Mouse (Mus musculus): ENCODE results near the gene Stk38. TPM values are rescaled to one million over a fixed set of nuclear protein-coding genes. Genes with fewer than 3 reads are reported as not detected.

Gene Stk38
- total RNA-seq, 2 experiments from 2014 or later: 237 to 327 TPM

DNA sequence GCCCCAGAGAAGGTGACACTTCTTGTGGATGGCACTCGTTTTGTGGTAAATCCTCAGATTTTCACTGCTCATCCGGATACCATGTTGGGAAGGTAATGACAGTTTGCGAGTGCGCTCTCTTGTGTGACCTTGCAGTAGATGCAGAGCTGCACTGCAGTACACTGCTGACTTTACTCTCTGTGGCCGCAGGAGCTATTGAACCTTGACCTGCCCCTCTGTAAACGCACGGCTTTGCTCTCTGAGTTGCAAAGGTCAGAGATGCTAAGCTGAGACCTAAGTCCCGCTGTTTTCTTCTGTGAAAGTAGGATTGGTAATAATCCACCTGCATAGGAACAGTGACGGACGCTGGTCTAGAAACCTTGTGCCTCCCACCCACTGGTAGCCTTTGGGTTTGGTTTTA is 46.2 kb downstream of the Stk38 start:
- ATAC-seq (ENCODE audit: poor library complexity, severe bottlenecking): no peak

- ATAC-seq (ENCODE audit: poor library complexity, severe bottlenecking): no peak
Observed at GRCm38 (mm10) chr17:28960597-28960996, 47.2 kb downstream of the Stk38 start.

DNA sequence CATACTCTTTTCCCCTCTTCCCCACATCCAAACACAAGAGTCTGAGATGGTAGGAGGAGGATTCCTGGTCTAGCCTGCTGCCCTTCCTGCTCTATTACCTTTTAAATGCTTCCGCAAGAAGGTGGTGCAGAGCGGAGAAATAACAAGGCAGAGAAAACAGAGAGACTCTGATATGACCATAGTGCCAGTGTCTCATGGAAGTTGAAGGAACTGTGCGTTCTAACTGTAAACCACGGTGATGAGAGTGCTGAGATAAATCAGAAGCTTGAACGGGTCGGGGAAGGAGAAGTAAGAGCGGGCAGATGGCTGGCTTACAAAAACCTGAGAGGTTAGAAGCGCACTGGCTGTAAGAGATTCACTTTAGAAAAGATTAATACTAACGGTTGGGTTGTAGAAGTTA is 53.4 kb downstream of the Stk38 start:
- ATAC-seq (ENCODE audit: poor library complexity, severe bottlenecking): no peak

DNA sequence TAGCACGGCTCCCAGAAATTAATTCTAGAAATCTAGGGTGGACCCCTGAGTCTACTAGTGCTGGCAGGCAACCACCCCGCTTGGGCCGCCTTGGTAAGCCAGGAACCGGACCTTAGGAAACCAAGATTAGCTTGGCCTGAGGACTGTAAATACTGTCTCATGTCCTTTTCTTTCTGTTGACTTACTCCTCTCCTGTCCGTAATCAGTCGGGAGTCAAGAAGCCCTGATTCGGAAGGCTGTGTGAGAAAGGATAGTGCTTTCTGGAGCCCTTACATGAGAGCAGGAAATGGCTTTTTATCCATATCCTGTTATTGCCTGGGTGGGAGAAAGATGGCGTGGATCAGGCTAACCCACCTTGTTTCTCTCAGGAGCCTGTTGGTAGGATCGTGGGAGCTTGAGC is 54.5 kb downstream of the Stk38 start:
- ATAC-seq (ENCODE audit: poor library complexity, severe bottlenecking): no peak

GRCm38 (mm10) chr17:28951831-28952799 is 55.7 kb downstream of the Stk38 start, which contains the start of gene Kctd20:
Gene Kctd20 (plus strand): TSS chr17:28951950.
- ATAC-seq (ENCODE audit: poor library complexity, severe bottlenecking): peak; percentile 76

DNA sequence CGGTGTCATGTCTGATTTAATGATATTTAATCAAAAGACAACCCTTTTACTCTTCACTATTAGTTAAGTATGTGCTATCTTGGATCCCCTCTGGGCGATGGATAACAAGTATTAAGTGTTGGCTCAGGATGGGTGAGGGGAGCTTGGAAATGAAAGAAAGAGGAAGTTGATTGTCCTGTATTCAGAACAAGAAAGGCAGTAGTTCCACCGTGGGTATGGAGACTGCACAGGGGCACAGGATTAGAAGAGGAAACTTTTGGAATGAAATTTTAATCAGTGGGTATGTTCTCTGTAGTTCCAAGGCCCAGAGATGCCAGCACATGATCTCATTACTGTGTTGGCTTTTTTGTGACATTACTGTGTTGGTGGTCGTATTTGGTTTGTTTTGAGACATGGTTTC is 57.0 kb downstream of the Stk38 start:
- ATAC-seq (ENCODE audit: poor library complexity, severe bottlenecking): no peak

GRCm38 (mm10) chr17:28948661-28949060 is 59.1 kb downstream of the Stk38 start:
- ATAC-seq (ENCODE audit: poor library complexity, severe bottlenecking): no peak

DNA sequence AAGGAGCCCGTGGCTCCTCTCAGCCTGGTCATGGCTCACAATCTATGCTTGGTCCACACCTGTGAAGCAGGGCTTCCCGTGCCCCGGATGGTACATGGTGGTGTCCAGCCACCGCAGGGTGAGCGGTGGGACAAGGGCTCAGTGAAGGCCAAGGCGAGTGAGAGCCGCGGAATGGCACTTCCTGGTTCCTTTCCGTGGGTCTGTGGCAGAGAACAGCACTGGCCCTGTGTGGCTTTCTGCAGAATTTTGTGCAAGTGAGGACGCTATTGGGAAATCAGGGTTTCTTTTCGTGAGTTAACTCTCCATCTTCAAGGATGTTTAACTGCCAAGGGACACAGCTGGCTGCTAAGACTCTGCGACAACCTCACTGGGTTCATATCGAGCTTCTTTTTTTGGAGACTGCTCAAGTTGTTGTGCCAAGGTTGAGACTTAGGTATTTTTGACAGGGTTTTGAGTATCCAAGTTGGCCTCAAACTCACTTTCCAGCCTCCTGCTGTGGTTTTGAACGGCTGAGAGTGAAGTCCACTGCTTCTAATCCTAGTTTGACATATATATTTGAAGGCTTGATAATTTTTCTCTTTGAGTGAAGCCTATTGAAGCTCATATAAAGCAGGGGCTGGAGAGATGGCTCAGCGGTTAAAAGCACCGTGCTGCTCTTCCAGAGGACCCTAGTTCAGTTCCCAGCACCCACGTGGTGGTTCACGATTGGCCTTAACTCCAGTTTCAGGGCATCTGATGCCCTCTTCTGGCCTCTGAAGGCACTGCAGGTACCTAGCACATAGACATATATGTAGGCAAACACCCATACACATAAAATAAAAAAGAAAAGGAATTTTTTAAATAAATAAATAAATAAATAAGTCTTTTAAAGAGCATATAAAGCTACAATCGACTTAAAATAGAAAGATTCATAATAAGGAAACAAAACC is 60.5 kb downstream of the Stk38 start:
- peak; percentile 74 for ATAC-seq (ENCODE audit: poor library complexity, severe bottlenecking)

DNA sequence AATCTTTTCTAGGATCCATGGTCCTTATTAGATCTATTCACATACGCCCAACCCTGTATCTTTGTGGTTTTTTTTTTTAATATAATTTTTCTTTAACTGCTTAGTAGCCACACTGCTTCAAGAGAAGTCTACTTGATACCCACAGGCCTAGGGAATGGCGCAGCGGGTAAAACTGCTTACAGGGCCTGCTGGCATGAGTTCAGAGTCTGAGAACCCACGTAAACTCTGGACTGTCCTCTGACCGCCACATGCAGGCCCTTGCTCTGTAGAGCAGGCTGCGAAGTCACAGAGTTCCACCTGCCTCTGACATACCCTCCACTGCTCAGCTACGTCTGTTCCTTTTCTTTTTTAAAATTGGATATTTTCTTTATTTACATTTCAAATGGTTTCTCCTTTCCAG is 63.3 kb downstream of the Stk38 start:
- ATAC-seq (ENCODE audit: poor library complexity, severe bottlenecking): no peak

DNA sequence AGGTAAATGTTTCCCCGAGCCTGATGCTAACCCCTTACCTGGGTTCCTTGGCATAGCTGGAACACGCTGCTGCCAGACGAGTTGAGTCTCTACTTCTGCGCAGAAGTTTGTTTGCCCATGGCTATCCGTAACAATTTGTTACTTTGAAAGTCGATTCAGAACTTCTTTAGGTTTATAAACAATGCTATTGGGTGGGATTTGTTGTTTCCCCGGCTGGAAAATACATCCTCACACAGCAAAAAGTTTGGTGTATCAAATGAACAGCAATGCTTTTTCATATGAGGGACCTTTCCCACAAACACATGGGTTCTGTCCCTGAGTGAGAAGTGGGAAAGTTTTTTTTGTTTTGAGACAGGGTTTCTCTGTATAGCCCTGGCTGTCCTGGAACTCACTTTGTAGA is 64.1 kb downstream of the Stk38 start, which contains the start of gene Pxt1:
TSS of gene Pxt1 (minus strand) at position 101 of the 400 bp plus-strand sequence.
- no peak for ATAC-seq (ENCODE audit: poor library complexity, severe bottlenecking)

DNA sequence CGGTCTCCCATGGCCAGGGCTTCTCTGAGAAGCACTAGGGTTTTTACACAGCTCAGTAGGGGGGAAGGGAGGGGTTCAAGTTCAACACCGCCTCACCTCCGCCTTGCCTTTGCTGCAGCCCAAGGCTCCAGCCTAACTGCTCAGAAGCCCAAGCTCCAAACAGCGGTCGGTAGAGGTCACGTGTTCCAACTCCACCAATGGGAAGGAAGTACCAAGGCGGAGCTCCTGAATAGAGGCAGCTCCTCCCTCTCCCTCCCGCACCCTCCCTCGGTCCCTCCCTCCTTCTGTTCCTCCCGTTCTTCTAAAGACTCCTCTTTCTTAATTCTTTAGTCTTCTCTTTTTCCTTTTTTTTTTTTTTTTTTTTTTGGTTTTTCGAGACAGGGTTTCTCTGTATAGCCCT is 65.7 kb downstream of the Stk38 start:
- ATAC-seq (ENCODE audit: poor library complexity, severe bottlenecking): peak; percentile 68

DNA sequence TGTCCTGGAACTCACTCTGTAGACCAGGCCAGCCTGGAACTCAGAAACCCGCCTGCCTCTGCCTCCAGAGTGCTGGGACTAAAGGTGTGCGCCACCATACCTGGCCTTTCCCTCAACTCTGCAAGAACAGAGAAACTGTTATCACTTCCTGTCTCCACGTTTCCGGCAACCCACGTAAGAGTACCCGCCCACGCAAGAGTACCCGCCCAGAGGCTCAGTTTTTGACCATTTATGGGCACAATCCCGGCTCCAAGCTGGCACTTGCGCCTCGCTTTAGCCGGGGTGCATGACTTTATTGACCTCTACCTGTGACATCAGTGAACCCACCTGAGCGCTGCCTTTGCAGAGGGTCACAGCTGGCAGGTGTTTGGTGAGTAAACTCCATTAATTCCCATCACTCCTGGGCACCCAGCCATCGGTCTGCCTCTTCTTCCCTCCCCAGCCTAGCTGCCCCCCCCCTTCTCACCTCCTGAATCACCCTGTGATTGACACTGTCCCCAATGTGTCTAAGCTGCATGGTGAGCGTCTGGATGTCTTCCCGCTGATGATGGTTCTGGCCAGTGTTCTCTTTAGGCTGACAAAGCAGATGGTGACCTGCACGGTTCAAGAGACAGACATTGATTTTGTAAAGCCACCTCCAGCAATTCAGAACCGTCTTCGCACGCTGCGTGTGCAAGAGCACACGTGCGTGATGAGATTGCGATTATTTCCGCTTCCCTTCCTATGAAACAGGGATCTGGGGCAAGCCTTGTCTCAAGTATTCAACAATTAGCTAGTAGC is 66.8 kb downstream of the Stk38 start:
- peak; percentile 74 for ATAC-seq (ENCODE audit: poor library complexity, severe bottlenecking)

GRCm38 (mm10) chr17:28936622-28937345 is 71.0 kb downstream of the Stk38 start:
- ATAC-seq (ENCODE audit: poor library complexity, severe bottlenecking): peak; percentile 81

DNA sequence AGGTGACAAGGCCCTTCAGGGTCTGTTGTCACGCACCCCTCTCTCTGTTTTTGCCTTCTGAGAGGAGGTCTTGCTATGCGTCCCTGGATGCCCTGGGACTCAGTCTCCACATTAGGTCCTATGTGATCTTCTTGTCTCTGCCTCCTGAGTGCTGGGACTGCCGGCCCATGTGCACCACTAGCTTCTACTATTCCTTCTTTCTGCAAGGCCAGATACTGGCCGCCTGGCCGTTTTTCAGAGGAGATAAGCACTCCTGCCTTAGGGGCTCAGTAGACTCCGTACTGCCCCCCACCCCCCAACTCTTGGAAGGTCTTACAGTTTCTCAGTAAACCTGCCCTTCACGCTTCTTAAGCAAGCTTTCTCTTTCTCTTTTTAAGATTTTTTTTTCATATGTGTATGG is 71.7 kb downstream of the Stk38 start:
- ATAC-seq (ENCODE audit: poor library complexity, severe bottlenecking): no peak

- no peak for ATAC-seq (ENCODE audit: poor library complexity, severe bottlenecking)
Observed at GRCm38 (mm10) chr17:28934120-28934916, 73.5 kb downstream of the Stk38 start.

- no peak for ATAC-seq (ENCODE audit: poor library complexity, severe bottlenecking)
Observed at GRCm38 (mm10) chr17:28932274-28932673, 75.5 kb downstream of the Stk38 start.

GRCm38 (mm10) chr17:28931436-28932211 is 76.2 kb downstream of the Stk38 start:
- ATAC-seq (ENCODE audit: poor library complexity, severe bottlenecking): no peak

DNA sequence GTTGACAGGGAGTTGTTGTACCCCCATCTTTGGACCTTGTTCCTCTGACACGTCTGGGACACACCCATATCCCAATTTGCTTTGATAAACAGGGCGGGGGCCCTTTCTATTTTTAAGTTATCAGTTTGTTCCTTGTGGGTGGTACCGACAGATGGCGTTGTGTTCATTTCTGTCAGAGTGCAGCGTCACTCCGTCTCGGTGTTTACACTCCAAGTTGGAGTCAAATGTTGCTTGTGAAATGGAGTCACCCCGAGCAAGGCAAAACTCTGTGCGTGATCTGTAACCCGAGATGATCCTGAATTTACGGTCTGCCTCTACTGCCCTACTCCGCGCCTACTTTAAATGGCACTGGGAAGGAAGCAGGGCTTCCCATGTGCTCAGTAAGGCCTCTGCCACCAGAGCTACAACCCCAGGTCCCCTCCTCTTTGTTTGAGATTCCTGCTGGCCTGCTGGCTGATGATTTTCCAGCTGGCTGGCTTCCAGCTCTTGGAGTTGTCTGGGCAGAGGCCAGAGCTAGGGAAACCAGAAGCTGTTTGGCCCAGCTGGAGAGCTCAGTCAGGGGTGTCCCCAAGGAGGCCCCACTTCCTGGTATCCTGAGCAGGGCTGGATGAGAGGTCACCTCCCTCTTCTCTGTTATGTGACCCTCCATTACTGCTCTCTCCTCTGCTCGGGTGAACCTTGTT is 77.3 kb downstream of the Stk38 start:
- peak; percentile 74 for ATAC-seq (ENCODE audit: poor library complexity, severe bottlenecking)
